Mouse (Mus musculus) C2C12 (cell line): ENCODE measurements around the gene Nras.

Experiments
- CTCF ChIP-seq: IDR thresholded peaks from one replicate; pipeline ENCODE4 v1.5.1; 2011; ENCODE audit not compliant: control insufficient read depth, insufficient read depth, insufficient read length
- MAX ChIP-seq: IDR thresholded peaks from one replicate; pipeline ENCODE4 v1.6.1; 2011; ENCODE audit warnings: mild to moderate bottlenecking, control low read depth
- MYOD1 ChIP-seq: IDR thresholded peaks from one replicate; pipeline ENCODE4 v1.6.1; 2011; ENCODE audit warnings: low read depth; ENCODE audit not compliant: control insufficient read depth, insufficient read length

GRCm38 (mm10) chr3:103076476-103076875, 18.4 kb downstream of the Nras start:
- no peak for TF ChIP-seq MYOD1
- no peak for TF ChIP-seq MAX
- no peak for TF ChIP-seq CTCF
